In genomic region chr4:102630261-102630660, GRCm38 (mm10) we compare ENCODE assay signal across 16 mouse cellular contexts.
DNase-seq lines count a peak whose midpoint lies in the region; ATAC-seq and TF ChIP-seq lines count a peak whose summit lies in the region.
"Had no signal": no experiment of that assay in that cellular context is flagged by ENCODE, and none has a peak within 500 bp of the region (broad histone marks: within the 10 kb centered on the region; RNA-seq: fewer than 3 reads in every experiment).

No protein-coding gene starts in this region.

- no peak for TF ChIP-seq CTCF in hindbrain, postnatal 0 days (IDR thresholded peaks at IDR 0.05; ENCODE audit: low read depth)

- H3K27ac ChIP-seq in embryonic facial prominence, embryonic 10.5 days (replicated peaks), result no peak overlapping the region
- peak overlapping the region; percentile 60 for H3K27ac ChIP-seq in heart, embryonic 15.5 days
- no peak overlapping the region for H3K27ac ChIP-seq in hindbrain, postnatal 0 days
- H3K27ac ChIP-seq: forebrain, embryonic 13.5 days; limb, embryonic 12.5 days; liver, embryonic 15.5 days; midbrain, embryonic 15.5 days; stomach, postnatal 0 days had no signal

- peak; percentile 26 to 46 for DNase-seq in heart, adult 9 months (ENCODE audit: low spot score in 2 of 2)
- no peak for DNase-seq in heart, postnatal 25 days (ENCODE audit: low spot score)
- DNase-seq in kidney, postnatal 10 days, result peak; percentile 23
- no peak for DNase-seq in kidney, adult 18-20 months
- DNase-seq in embryonic facial prominence, embryonic 10.5 days (ENCODE audit: low spot score), result peak; percentile 4
- no peak for DNase-seq in hindbrain, postnatal 0 days (ENCODE audit: low spot score)
- DNase-seq: cerebellum, postnatal 10 days; embryo, embryonic 11 days; layer of hippocampus, adult 9-11 months had no signal

- no peak overlapping the region for H3K4me3 ChIP-seq in embryonic facial prominence, embryonic 10.5 days
- no peak overlapping the region for H3K4me3 ChIP-seq in heart, embryonic 15.5 days
- no peak overlapping the region for H3K4me3 ChIP-seq in hindbrain, postnatal 0 days (ENCODE audit: low read length)
- H3K4me3 ChIP-seq: forebrain, embryonic 13.5 days; limb, embryonic 12.5 days; liver, embryonic 15.5 days; midbrain, embryonic 15.5 days had no signal

- intact Hi-C loops in heart, postnatal 25 days (cut with DNase I), result loop anchor here (5.0 kb wide), 1 partner anchor 53 kb away; no protein-coding TSS in a partner anchor

- ATAC-seq in heart, embryonic 15.5 days (replicated peaks; ENCODE audit: insufficient number of reproducible peaks, insufficient read depth, low FRiP score, low read depth), result no peak
- no peak for ATAC-seq in hindbrain, postnatal 0 days
- ATAC-seq: forebrain, embryonic 13.5 days; hindbrain, embryonic 16.5 days; midbrain, embryonic 15.5 days had no signal

- 55% methylated on average over 6 of the region's 6 CpGs for WGBS in embryonic facial prominence, embryonic 10.5 days
- WGBS in heart, embryonic 15.5 days, result 34% methylated on average over 6 of the region's 6 CpGs
- WGBS in hindbrain, postnatal 0 days, result 45% methylated on average over 6 of the region's 6 CpGs

- H3K4me2 ChIP-seq in heart, embryonic 15.5 days, result no peak overlapping the region
- no peak overlapping the region for H3K4me2 ChIP-seq in hindbrain, postnatal 0 days (ENCODE audit: low read depth, low read length)
- H3K4me2 ChIP-seq: forebrain, embryonic 13.5 days; limb, embryonic 12.5 days; liver, embryonic 15.5 days; midbrain, embryonic 15.5 days had no signal

- no peaks in the 10 kb centered on the region for H3K36me3 ChIP-seq in embryonic facial prominence, embryonic 10.5 days (replicated peaks)
- no peaks in the 10 kb centered on the region for H3K36me3 ChIP-seq in heart, embryonic 15.5 days
- no peaks in the 10 kb centered on the region for H3K36me3 ChIP-seq in hindbrain, postnatal 0 days (ENCODE audit: insufficient read depth, low read length)
- H3K36me3 ChIP-seq: limb, embryonic 12.5 days; liver, embryonic 15.5 days; midbrain, embryonic 15.5 days had no signal

- no peaks in the 10 kb centered on the region for H3K27me3 ChIP-seq in embryonic facial prominence, embryonic 10.5 days (replicated peaks; ENCODE audit: low read depth, poor library complexity, severe bottlenecking)
- H3K27me3 ChIP-seq in heart, embryonic 15.5 days, result no peaks in the 10 kb centered on the region
- H3K27me3 ChIP-seq in hindbrain, postnatal 0 days (ENCODE audit: insufficient read depth, low read length), result no peaks in the 10 kb centered on the region
- H3K27me3 ChIP-seq: forebrain, embryonic 13.5 days; limb, embryonic 12.5 days; liver, embryonic 15.5 days; midbrain, embryonic 15.5 days had no signal

- H3K4me1 ChIP-seq in embryonic facial prominence, embryonic 10.5 days, result peaks cover 7% of the 10 kb centered on the region; the same call in 1 of the 2 replicates
- peaks cover 26% of the 10 kb centered on the region for H3K4me1 ChIP-seq in heart, embryonic 15.5 days (replicated peaks)
- H3K4me1 ChIP-seq in hindbrain, postnatal 0 days (ENCODE audit: insufficient read depth, low read length), result no peaks in the 10 kb centered on the region
- H3K4me1 ChIP-seq: limb, embryonic 12.5 days had no signal

- no peaks in the 10 kb centered on the region for H3K9me3 ChIP-seq in embryonic facial prominence, embryonic 10.5 days
- no peaks in the 10 kb centered on the region for H3K9me3 ChIP-seq in heart, embryonic 15.5 days (replicated peaks)
- no peaks in the 10 kb centered on the region for H3K9me3 ChIP-seq in hindbrain, postnatal 0 days (ENCODE audit: low read length)
- H3K9me3 ChIP-seq: forebrain, embryonic 13.5 days; limb, embryonic 12.5 days; liver, embryonic 15.5 days; midbrain, embryonic 15.5 days had no signal

- no peak overlapping the region for H3K9ac ChIP-seq in heart, embryonic 15.5 days
- H3K9ac ChIP-seq in hindbrain, postnatal 0 days (replicated peaks; ENCODE audit: low read length), result no peak overlapping the region
- H3K9ac ChIP-seq: forebrain, embryonic 13.5 days; limb, embryonic 12.5 days; liver, embryonic 15.5 days; midbrain, embryonic 15.5 days had no signal

Comparison
In these comparisons a context has a peak if more than half of its experiments do, and no peak if none do; other contexts are left out.
1. DNase-seq: peak in heart, adult 9 months (2 of 2), kidney, postnatal 10 days (single experiment) and embryonic facial prominence, embryonic 10.5 days (single experiment); none in heart, postnatal 25 days (single experiment), kidney, adult 18-20 months (single experiment) and hindbrain, postnatal 0 days (single experiment).